Mouse (Mus musculus): ENCODE data around the gene Acvr1b.

The Acvr1b gene

DNA sequence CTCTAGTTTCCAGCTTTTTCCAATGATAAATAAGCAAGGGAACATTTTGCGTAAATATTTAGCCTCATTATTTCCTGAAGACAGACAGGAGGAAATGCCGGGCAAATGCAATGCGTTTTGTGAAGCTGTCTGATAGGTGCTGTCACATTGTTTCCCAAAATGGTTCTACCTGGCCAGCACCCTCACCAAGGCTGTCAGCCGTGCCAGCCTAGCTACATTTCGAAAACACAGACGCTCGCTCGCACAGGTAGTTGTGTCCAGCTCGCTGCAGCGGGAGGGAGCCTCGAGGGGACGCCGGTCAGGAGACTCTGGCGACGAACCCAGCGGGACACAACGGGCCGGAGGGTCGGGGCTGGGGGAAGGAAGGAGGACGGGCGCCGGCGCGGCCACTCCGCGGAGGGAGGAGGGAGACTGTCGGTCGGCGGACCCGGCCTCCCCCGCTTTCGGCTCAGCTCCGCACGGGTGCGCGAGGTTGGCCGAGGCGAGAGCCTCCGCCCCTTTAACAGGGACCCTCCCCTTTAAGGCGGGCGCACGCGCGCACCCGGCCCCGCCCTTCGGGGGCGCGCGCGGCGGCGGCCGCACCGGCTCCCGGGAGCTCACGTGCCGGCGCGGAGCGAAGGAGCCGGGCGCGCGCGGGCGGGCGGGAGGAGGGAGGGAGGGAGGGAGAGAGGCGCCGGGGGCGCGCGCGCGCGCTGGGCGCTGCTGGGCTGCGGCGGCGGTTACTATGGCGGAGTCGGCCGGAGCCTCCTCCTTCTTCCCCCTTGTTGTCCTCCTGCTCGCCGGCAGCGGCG lies at the start of gene Acvr1b:
Gene Acvr1b (plus strand): TSS at position 647 of the 791 bp plus-strand sequence.
- DNase-seq (ENCODE audit: low read depth): peak; percentile 94

DNA sequence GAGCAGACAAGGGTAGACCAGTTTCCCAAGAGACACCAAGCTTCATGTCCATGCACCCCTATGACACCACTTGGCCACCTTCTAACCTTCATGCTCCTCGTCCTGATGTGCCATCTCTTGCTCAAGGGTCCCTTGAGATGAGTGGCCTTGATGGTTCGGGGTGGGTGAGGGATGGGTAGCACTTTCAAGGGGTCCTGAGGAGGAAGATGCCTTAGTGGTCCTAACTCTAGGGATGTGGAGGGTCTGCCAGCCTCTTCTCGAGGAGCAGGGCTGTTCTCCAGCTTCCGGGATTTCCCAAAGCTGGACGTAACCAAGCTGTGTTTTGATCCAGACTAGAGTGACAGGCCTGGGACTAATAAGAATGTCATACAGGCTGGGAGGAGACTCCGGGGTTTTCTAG lies 48.3 kb upstream of the Acvr1b start:
- no peak for DNase-seq (ENCODE audit: low read depth)

DNA sequence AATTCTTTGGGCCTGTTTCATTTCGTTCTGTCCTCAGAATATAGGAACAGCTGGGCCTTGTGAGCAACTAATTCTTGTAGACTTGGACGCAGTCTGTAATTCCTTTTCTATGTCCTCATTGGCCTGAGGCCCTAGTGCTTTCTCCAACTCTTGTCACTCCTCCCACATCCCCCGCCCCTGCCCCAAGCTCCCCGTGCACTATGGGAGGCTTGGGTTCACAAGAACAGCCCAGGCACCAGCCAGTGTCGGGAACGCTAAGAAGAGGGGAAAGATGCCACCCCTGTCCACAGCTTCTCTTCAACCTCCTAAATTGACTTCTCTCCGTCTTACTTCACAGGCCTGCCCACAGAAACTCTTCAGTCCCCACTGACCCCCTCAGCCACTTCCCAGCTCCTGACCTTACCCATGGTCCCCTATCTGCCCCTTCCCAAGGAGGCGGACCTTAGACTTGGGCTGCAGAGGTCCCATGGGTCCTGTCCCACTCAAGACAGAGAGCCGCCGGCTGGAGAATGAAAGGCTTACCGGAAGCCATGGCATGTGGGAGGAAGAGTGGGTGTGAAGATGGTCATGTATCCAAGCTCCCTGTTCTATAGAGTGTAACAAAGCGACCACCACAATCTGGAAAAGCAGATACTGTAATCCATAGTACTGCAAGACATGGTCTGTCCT lies 46.9 kb upstream of the Acvr1b start:
- no peak for DNase-seq (ENCODE audit: low read depth)

DNA sequence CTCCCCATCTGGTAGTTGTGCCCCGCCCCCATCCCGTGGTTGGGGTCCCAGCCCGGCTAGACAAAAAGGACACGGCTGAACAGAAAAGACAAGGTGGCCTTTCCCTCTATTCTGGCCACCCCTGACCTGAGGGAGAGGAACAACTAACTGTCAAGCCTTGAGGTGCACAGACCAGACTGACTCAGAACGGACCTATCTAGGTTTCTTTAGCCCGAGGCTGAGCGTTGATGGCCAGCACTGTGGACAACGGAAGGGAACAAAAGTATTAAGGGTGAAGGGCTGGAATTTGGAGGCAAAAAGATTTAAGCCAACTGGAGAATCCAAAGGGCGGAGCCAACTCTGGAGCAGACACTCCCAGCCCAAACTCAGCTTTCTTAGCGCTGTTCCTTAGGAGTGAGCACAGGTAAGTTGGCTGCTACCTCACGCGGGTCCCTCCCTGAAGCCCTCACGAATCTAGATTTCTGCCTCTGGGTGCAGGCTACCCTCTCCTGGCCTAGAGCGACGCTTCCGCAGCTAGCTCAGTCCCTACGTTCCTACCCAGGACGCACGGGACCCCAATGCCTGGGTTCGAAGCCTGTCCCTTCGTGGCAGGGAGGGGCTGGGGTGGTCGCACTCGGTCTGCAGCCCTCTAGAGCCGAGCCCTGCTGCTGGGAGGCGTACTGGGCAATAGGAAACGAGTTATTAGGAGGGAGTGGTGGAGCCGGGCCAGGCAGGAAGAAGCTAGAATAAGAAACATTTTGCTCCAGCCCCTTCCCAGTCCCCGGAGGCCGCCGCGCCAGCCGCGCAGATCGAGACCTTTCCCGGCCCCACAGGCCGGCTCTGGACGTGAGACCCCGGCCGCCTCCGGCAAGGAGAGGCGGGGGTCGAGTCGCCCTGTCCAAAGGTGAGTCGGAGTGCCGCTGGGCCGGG lies 45.4 kb upstream of the Acvr1b start, which contains the start of gene Acvrl1:
Gene Acvrl1 (plus strand): TSS at position 342 of the 909 bp plus-strand sequence.
- DNase-seq (ENCODE audit: low read depth): no peak

DNA sequence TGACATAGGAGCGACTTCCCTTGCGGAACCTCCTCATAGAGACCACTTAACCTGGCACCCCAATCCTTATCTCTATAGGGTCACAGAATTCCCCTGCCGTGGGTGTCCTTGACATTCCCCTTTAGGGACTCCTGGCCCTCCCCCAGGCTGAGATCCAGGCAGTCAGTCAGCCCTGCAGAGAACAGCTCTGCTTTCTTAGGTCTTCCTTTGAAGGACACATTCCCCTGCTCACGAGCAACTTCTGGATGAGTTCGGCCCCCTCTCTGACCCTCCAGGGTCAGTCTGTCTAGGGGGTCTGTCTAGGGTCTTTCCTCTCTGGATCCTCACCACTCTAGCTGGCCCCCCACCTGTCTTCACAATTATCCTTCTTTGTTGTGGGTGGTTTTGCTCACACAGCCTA lies 44.5 kb upstream of the Acvr1b start:
- no peak for DNase-seq (ENCODE audit: low read depth)

DNA sequence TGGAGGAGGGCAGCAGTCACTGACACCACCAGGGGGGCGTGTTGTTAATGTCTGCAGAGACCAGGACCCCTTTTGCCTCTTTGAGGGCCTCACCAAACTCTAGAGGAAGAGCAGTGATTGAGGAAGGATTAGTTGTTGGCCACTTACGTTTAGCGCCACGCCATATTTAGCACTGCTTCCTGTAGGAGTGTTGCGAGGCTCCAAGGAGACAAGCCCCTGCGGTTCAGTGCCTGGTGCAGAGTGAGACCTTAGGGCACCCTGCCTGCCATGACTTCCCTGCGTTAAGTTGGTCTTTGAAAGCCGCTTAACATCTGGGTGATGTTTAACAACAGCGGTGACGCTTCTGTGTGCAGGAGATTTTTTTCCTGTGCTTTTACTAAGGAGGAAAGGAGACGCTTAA lies 42.4 kb upstream of the Acvr1b start:
- peak; percentile 37 for DNase-seq (ENCODE audit: low read depth)

DNA sequence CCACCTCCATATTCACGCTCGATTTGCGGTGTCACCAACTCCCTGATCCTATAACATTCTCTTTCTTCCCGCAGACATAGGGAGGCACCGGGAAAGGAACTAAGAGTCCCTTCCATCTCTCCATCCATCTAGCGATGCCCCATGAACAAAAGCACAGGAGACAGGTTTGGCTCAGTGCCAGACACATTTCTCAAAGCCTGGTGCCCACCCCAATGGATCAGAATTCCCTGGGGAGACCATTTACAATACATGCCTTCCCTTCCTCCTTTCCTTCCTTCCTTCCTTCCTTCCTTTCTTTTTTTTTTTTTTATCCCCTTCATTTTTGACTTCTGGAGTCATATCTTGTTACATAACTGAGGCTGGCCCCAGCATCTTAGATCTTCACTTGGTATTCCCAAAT lies 41.8 kb upstream of the Acvr1b start:
- no peak for DNase-seq (ENCODE audit: low read depth)

DNA sequence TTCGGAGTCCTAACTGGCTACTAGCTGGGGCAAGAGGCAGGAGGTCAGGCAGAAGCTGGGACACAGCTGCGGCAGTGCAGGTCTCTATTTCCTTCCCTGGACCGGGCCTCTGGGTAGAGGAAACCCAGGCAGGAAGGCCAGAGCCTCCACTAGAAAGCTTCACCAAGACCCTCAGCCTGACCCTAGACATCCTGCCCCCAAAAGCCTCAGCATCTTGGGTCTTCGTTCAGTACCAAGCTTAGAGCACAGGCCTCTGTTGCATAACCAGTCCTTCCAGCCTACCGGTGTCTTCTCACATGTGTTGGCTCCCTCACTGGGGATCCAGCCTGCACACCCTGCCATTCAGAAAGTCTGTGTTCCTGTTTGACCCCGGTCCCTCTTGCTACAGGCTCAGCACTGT lies 41.1 kb upstream of the Acvr1b start:
- DNase-seq (ENCODE audit: low read depth): no peak

DNA sequence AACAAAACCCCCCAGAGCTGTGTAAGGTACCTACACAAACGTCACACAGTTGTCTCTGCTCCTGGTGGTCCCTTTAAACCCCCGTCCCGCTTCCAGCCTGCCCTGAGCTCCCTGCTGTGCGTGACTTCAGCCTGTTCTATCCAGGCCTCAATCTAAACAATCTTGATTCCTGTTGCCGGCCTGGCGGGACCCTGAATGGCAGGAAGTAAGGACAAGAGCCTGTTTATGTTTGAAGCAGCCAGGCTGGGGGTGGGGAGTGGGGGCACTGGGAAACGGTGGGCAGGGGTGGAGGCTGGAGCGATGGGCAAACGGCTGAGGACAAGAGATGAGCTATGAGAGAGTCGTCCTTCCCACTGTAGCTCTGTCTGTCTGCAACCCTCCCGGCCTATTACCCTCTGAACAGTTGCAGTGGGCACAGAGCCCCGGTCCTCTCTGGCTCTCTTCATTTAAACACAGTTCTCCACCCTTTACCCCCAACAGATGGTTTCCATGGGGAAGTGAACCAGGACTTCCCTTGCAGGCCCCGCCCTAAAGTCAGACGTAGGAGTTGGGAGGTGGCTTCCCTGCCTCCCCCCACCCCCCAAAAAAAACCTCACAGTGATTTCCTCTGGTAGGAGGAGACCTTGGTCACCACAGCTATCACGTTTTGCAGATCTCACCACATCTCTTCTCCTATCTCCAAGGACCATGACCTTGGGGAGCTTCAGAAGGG lies 39.7 kb upstream of the Acvr1b start:
- DNase-seq (ENCODE audit: low read depth): peak; percentile 76

DNA sequence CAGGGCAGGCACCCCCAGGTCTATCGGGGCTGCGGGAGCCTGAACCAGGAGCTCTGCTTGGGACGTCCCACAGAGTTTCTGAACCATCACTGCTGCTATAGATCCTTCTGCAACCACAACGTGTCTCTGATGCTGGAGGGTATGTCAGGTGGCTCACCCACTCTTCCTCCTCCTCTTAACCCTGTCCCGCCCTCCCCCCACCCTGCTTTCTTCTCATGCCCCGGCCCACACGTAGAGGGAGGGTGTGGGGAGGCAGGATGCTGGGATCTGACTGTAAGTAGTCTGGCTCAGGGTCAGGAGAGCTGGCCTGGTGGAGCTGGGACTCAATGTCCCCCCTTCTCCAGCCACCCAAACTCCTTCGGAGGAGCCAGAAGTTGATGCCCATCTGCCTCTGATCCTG lies 38.5 kb upstream of the Acvr1b start:
- DNase-seq (ENCODE audit: low read depth): peak; percentile 29

DNA sequence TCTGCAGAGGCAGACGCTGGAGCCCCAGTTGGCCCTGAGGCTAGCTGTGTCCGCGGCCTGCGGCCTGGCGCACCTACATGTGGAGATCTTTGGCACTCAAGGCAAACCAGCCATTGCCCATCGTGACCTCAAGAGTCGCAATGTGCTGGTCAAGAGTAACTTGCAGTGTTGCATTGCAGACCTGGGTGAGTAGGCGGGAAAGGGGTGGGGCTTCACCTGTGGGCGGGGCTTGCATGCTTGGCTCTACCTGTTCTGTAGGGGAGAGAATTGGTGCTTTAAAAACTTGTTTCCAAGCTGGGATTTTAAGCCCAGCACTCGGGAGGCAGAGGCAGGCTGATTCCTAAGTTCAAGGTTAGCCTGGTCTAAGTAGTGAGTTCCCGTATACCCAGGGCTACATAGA lies 36.4 kb upstream of the Acvr1b start:
- no peak for DNase-seq (ENCODE audit: low read depth)

DNA sequence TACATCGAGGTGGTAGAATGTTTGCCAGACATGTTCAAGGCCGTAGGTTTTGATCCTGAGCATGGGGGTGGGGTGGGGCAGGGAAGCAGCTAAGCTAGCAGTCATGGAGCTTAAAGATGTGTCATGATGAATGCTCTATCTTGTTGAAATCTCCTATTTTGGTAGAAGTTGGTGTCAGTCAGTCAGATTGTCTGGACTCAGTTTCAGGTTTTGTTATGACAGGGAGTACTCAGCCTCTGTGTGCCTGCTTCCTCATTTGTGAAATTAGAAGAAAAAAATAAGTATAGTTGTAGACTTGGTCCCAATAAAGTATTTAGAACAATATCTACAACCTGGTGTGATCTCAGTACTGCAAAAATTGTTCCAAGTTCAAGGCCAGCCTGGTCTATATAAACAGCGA lies 35.2 kb upstream of the Acvr1b start:
- DNase-seq (ENCODE audit: low read depth): no peak

DNA sequence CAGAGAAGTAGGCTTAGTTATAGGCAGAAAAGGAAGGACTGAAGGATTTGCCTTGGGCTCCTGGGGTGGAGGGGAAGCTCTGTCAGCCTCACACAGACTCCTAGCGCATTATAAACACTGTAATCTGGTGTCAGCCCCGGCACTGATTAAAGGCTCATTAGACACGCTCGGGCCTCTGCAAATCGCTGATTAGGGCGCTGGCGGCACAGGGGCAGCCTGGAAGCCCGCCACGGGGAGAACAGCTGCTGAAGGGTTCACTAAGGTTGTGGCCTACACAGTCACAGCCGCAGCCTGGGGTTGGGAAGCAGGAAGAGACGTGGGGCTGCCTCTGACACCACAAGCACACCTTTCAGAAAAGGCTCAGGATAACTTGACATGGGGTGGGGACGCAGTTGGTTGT lies 34.0 kb upstream of the Acvr1b start:
- DNase-seq (ENCODE audit: low read depth): no peak

DNA sequence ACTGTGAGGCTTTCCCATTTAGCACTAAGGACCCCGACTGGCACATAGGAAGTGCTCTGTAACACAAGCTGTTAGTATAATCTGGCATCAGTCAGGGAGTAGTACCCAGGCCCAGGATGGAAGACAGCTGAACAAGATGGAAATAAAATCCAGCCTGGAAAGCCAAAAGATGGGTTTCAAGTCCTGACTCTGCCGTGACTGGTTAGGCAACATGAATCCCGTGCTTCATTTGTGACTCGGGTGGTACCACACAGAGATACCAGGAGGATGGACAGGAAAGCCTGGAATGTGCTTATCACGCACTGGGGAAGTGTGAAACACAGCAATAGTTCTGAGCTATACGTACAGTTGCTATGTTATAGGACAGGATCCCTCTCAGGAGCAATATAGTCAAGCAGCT lies 33.3 kb upstream of the Acvr1b start:
- no peak for DNase-seq (ENCODE audit: low read depth)

DNA sequence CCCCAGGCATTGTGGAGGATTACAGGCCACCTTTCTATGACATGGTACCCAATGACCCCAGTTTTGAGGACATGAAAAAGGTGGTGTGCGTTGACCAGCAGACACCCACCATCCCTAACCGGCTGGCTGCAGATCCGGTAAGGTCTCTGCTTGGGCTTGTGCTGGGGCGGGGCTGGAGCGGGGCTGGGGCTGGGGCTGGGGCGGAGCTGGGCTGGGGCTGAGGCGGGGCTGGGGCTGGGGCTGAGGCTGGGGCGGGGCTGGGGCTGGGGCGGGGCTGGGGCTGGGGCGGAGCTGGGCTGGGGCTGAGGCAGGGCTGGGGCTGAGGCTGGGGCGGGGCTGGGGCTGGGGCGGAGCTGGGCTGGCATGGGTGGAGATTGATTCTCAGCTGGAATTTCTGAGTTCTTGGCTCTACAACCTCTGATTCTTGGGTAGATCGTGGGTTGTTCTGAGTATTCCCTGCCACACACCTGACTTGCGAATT lies 32.8 kb upstream of the Acvr1b start:
- DNase-seq (ENCODE audit: low read depth): peak; percentile 70

DNA sequence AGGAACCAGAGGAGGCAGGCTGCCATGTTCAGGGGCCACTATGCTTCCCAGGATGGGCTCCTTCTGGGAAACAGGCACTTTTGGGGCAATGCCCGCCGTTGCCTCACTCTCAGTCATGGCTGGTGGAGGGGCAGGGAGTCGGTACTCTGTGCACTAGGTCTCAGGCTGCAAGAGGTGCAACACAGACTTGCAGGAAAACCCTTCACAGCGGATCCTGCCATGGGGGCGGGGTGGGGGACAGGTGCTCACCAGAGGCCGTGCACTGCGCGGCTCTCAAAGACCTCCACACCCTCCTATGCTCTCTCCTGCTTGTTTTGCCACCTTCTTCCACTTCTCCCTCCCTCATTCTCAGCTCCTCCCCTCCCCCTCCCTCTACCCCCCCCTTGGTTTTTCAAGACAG lies 31.2 kb upstream of the Acvr1b start:
- no peak for DNase-seq (ENCODE audit: low read depth)

DNA sequence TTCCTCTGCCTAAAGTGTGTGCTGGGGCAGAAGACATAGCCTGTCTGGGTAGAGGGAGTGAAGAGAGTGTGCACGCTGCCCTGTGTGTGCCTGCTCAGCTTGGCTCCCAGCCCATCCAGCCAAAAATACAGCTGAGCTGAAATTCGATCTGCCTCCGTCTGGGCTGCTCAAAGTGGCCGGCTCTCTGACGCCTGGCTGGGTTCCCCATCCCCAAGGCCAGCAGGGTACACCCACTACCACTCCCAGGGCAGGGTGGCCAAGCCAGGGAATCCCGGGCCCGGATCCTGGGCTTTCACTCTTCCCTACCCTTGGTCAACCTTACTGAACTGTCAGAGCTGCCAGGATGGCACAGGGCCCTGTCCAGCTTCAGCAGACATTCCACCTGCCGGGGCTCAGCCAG lies 30.4 kb upstream of the Acvr1b start:
- no peak for DNase-seq (ENCODE audit: low read depth)

DNA sequence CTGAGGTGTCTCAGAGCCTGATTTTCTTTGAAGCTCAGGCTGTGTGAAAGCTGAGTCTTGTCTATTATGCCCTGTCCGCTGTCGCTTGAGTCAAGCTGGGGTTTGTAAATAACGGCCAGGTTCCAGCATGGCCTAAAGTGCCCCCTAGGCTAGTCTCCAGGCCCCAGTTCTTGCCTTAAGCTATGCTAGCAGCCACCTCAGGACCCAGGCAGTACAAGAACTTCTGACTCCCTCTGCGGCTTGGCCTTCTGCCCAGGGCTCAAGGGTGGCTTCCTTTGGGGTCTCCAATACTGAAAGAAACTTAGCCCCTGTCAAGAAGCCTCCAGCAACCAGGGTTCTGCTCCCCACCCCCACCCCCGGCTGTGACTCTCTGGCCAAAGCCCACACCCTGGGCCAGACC lies 29.7 kb upstream of the Acvr1b start:
- no peak for DNase-seq (ENCODE audit: low read depth)

DNA sequence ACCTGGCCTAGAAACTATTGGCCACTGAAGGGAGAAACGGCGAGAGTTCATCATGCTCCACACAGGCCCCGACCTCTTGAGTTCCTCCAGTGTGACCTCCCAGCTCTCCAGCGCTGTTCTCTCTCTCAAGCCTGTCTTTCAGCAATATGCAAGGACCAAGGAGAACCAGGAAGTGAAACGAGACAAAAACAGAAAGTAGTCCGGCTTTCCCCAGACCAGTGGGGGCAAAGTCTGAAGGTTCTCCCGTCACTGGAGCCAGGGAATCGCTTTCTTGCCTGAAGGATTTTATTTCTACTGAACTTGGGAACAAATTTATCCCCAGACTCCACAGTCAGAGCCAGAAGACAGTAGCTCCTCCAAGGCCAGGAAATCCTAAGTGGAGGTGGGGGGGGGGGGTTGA lies 29.1 kb upstream of the Acvr1b start:
- no peak for DNase-seq (ENCODE audit: low read depth)

DNA sequence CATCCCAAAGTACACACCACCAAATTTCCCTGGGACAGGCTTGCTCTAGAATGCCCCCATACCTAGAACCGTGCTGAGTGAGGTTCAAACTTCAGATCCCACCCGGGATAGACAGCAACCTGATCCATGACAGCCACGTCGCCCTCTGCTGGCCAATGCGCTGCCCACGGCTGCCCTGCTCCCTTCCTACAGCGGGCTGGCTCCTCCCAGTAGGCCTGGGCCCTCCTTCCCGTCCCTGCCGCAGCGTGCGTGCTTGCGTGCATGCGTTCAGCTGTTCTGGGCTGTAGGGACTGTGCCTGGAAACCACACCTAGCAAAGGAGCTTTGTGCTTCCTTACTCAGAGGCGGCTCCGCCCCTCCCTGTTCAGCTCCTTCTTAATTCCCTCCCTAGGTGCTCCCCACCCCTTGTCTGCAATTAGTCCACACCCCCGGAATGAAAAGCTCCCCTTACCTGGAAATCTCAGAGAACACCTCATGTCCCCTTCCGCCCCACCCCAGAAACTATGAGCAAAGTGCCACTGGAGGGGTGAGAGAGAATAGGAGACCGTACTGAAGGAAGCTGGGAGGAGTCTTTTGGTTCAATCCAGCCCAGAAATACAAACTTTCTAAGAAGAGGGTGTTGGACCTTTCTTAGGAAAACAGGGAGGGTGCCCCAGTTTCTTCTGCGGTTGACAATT lies 28.3 kb upstream of the Acvr1b start:
- DNase-seq (ENCODE audit: low read depth): peak; percentile 92
